Mouse (Mus musculus): ENCODE data around the gene Anks1. TPM values are rescaled to one million over a fixed set of nuclear protein-coding genes. Genes with fewer than 3 reads are reported as not detected.

The Anks1 gene
- polyA plus RNA-seq, 1 experiment from 2014 or later = 18.7 TPM

DNA sequence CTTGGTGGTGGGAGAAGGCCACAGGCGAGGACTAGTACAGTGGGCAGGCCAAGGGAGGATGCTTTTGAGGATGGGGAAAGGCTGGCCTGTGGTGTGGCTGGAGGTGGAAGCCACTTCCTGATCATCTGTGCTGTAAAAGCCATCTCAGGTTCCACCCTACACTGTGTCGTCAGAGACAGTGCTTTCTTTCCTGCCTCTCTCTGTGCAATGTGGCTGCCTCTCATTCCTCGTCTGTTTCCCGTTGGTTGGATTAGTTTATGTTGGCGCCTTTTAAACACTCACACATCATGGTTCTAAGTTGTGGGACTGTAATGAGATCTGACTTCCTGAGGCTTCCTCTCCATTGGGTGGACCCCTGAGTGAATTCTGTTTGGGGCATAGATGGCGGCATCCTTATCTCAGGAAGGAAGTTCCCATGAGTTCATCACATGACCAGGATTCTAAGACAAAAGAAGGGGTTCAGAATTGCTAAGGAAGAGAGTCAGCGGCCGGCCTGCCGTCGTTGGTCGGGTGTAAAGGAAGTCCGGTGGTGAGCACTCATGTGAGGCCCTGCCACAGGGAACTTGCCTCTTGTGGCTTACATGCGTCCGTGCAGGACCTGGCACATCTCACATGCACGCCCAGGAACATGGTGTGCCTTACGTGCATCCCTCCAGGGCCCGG, 106.1 kb downstream of the Anks1 start:
- Histone ChIP-seq H3K27ac (ENCODE audit: low read depth) (peak overlapping the region; percentile 95), H3K4me1 (ENCODE audit: insufficient read depth) (peaks cover 23% of the 10 kb centered on the region), H3K9ac (no peak overlapping the region; the same call in 1 of the 2 replicates), H3K4me2 (no peak overlapping the region), H3K4me3 (ENCODE audit: low read depth, low read length) (no peak overlapping the region), H3K27me3 (ENCODE audit: insufficient read depth, low read length) (no peaks in the 10 kb centered on the region), H3K9me3 (ENCODE audit: low read depth, low read length) (no peaks in the 10 kb centered on the region), H3K36me3 (ENCODE audit: insufficient read depth) (peaks cover 8% of the 10 kb centered on the region; the same call in 1 of the 2 replicates)
- peak; percentile 57 for ATAC-seq (ENCODE audit: insufficient read depth)
- TF ChIP-seq CTCF (IDR thresholded peaks at IDR 0.05; ENCODE audit: low read depth) = no peak
- DNase-seq = peak; percentile 66
- 57% methylated on average over 17 of the region's 17 CpGs for WGBS

GRCm38 (mm10) chr17:28016056-28016797, 107.1 kb downstream of the Anks1 start:
- no peak overlapping the region for H3K4me3 ChIP-seq (ENCODE audit: low read depth, low read length)
- no peak for TF ChIP-seq CTCF (IDR thresholded peaks at IDR 0.05; ENCODE audit: low read depth)
- 0 out of 2 replicates have a peak, but pooled peaks cover 4% of the 10 kb centered on the region for H3K36me3 ChIP-seq (ENCODE audit: insufficient read depth)
- H3K9ac ChIP-seq = no peak overlapping the region
- peak overlapping the region; percentile 95 for H3K27ac ChIP-seq (ENCODE audit: low read depth)
- H3K9me3 ChIP-seq (ENCODE audit: low read depth, low read length) = no peaks in the 10 kb centered on the region
- peaks cover 23% of the 10 kb centered on the region for H3K4me1 ChIP-seq (ENCODE audit: insufficient read depth)
- 73% methylated on average over 8 of the region's 8 CpGs for WGBS
- no peak overlapping the region for H3K4me2 ChIP-seq
- H3K27me3 ChIP-seq (ENCODE audit: insufficient read depth, low read length) = no peaks in the 10 kb centered on the region
- DNase-seq (peak; percentile 57), ATAC-seq (ENCODE audit: insufficient read depth) (no peak)

GRCm38 (mm10) chr17:28018344-28018743, 109.2 kb downstream of the Anks1 start:
- Histone ChIP-seq H3K4me1 (ENCODE audit: insufficient read depth) (peaks cover 13% of the 10 kb centered on the region), H3K9ac (peak overlapping the region; percentile 2; the same call in 1 of the 2 replicates), H3K4me3 (ENCODE audit: low read depth, low read length) (no peak overlapping the region), H3K27me3 (ENCODE audit: insufficient read depth, low read length) (no peaks in the 10 kb centered on the region), H3K9me3 (ENCODE audit: low read depth, low read length) (no peaks in the 10 kb centered on the region), H3K4me2 (no peak overlapping the region), H3K27ac (ENCODE audit: low read depth) (peak overlapping the region; percentile 11; the same call in 1 of the 2 replicates), H3K36me3 (ENCODE audit: insufficient read depth) (no peaks in the 10 kb centered on the region)
- TF ChIP-seq CTCF (IDR thresholded peaks at IDR 0.05; ENCODE audit: low read depth) = no peak
- no peak for ATAC-seq (ENCODE audit: insufficient read depth)
- no peak for DNase-seq
- whole genome bisulfite sequencing = 53% methylated on average over 6 of the region's 6 CpGs

GRCm38 (mm10) chr17:28018776-28019175, 109.7 kb downstream of the Anks1 start:
- no peak for TF ChIP-seq CTCF (IDR thresholded peaks at IDR 0.05; ENCODE audit: low read depth)
- H3K4me3 ChIP-seq (ENCODE audit: low read depth, low read length) = no peak overlapping the region
- H3K36me3 ChIP-seq (ENCODE audit: insufficient read depth) = no peaks in the 10 kb centered on the region
- H3K27ac ChIP-seq (ENCODE audit: low read depth) = no peak overlapping the region
- no peaks in the 10 kb centered on the region for H3K9me3 ChIP-seq (ENCODE audit: low read depth, low read length)
- H3K4me2 ChIP-seq = no peak overlapping the region
- no peak overlapping the region for H3K9ac ChIP-seq
- no peak for DNase-seq
- H3K4me1 ChIP-seq (ENCODE audit: insufficient read depth) = peaks cover 10% of the 10 kb centered on the region
- no peaks in the 10 kb centered on the region for H3K27me3 ChIP-seq (ENCODE audit: insufficient read depth, low read length)
- WGBS = 53% methylated on average over 11 of the region's 11 CpGs
- no peak for ATAC-seq (ENCODE audit: insufficient read depth)

- 71% methylated on average over 21 of the region's 21 CpGs for WGBS
- H3K9me3 ChIP-seq (ENCODE audit: low read depth, low read length) = no peaks in the 10 kb centered on the region
Measured at GRCm38 (mm10) chr17:28019785-28020696, 110.9 kb downstream of the Anks1 start.

GRCm38 (mm10) chr17:28021911-28022310, 112.8 kb downstream of the Anks1 start:
- ATAC-seq (ENCODE audit: insufficient read depth) = no peak
- Histone ChIP-seq H3K4me1 (ENCODE audit: insufficient read depth) (peaks cover 22% of the 10 kb centered on the region), H3K4me2 (no peak overlapping the region), H3K27me3 (ENCODE audit: insufficient read depth, low read length) (no peaks in the 10 kb centered on the region), H3K9ac (no peak overlapping the region), H3K36me3 (ENCODE audit: insufficient read depth) (no peaks in the 10 kb centered on the region), H3K9me3 (ENCODE audit: low read depth, low read length) (no peaks in the 10 kb centered on the region), H3K27ac (ENCODE audit: low read depth) (peak overlapping the region; percentile 10; the same call in 1 of the 2 replicates), H3K4me3 (ENCODE audit: low read depth, low read length) (no peak overlapping the region)
- no peak for TF ChIP-seq CTCF (IDR thresholded peaks at IDR 0.05; ENCODE audit: low read depth)
- 58% methylated on average over 10 of the region's 10 CpGs for WGBS
- no peak for DNase-seq

More at GRCm38 (mm10) chr17:28019785-28020696, 110.9 kb downstream of the Anks1 start:
- no peak overlapping the region for H3K4me2 ChIP-seq
- no peak for TF ChIP-seq CTCF (IDR thresholded peaks at IDR 0.05; ENCODE audit: low read depth)
- H3K27ac ChIP-seq (ENCODE audit: low read depth) = peak overlapping the region; percentile 46; the same call in 1 of the 2 replicates
- H3K4me3 ChIP-seq (ENCODE audit: low read depth, low read length) = no peak overlapping the region
- no peaks in the 10 kb centered on the region for H3K36me3 ChIP-seq (ENCODE audit: insufficient read depth)
- H3K9ac ChIP-seq = no peak overlapping the region; the same call in 1 of the 2 replicates
- ATAC-seq (ENCODE audit: insufficient read depth) (no peak), DNase-seq (no peak)
- H3K27me3 ChIP-seq (ENCODE audit: insufficient read depth, low read length) = no peaks in the 10 kb centered on the region
- peaks cover 6% of the 10 kb centered on the region for H3K4me1 ChIP-seq (ENCODE audit: insufficient read depth)
